Mouse (Mus musculus) heart, postnatal 0 days (tissue): Measurements from ENCODE around the gene Lnx2. TPM values are rescaled to one million over a fixed set of nuclear protein-coding genes. Genes with fewer than 3 reads are reported as not detected.

Source experiments
- ATAC-seq: fragments of 200-750 bp; cut with Nextera tagmentation; 2 replicates; pipeline ENCODE4 v1.8.0; 2017; ENCODE audit warnings: low read depth, moderate number of reproducible peaks, moderate library complexity; ENCODE audit not compliant: insufficient read depth
- DNase-seq: peaks from one replicate; pipeline ENCODE4 v3.0.0-alpha.2; 2016; ENCODE audit warnings: low spot score
- H3K27ac ChIP-seq: fragments of 300-500 bp; sonication (generic); 2 replicates; pipeline ENCODE4 v1.5.1; 2014; ENCODE audit warnings: low read depth, mild to moderate bottlenecking
- H3K27me3 ChIP-seq: fragments of 300-500 bp; sonication (generic); 2 replicates; pipeline ENCODE4 v1.6.1; 2014; ENCODE audit warnings: low read length, mixed read lengths; ENCODE audit not compliant: control insufficient read depth, insufficient read depth
- H3K36me3 ChIP-seq: fragments of 300-500 bp; sonication (generic); replicated peaks from 2 replicates; pipeline ENCODE4 v1.6.1; 2014; ENCODE audit warnings: low read length, mixed read lengths; ENCODE audit not compliant: control insufficient read depth, insufficient read depth
- H3K4me1 ChIP-seq: fragments of 300-500 bp; sonication (generic); 2 replicates; pipeline ENCODE4 v1.6.1; 2014; ENCODE audit warnings: antibody characterized with exemption; ENCODE audit not compliant: control insufficient read depth, insufficient read depth
- H3K4me2 ChIP-seq: fragments of 300-500 bp; sonication (generic); 2 replicates; pipeline ENCODE4 v1.6.1; 2014; ENCODE audit warnings: low read depth, mild to moderate bottlenecking, low read length, moderate library complexity
- H3K4me3 ChIP-seq: fragments of 300-500 bp; sonication (generic); 2 replicates; pipeline ENCODE4 v1.5.1; 2014; ENCODE audit warnings: low read depth, low read length
- H3K9ac ChIP-seq: fragments of 300-500 bp; sonication (generic); replicated peaks from 2 replicates; pipeline ENCODE4 v1.6.1; 2014; ENCODE audit warnings: low read depth, low read length, mixed read lengths
- H3K9me3 ChIP-seq: fragments of 300-500 bp; sonication (generic); replicated peaks from 2 replicates; pipeline ENCODE4 v1.6.1; 2016; ENCODE audit warnings: low read length; ENCODE audit not compliant: control insufficient read depth
- CTCF ChIP-seq: IDR thresholded peaks from 2 replicates; pipeline ENCODE4 v1.5.1; 2016; ENCODE audit warnings: antibody characterized with exemption, control low read depth, low read depth
- EP300 ChIP-seq: IDR thresholded peaks from 2 replicates; pipeline ENCODE4 v1.6.1; 2016; ENCODE audit warnings: antibody characterized with exemption, low read depth
- WGBS: fragments of 180-500 bp; shearing (Covaris S2); extraction: QIAGEN DNeasy Blood & Tissue Kit; methylation state at CpG from one replicate; pipeline ENCODE4 v1.1.7; 2014; 5-methylcytosine and 5-hydroxymethylcytosine counted together
- polyA plus RNA-seq: library from polyadenylated mRNA; unstranded; fragments of >200 nt; fragmentation: Nextera tagmentation; extraction: Ambion mirVana; gene quantifications from 2 replicates; pipeline ENCODE4 v1.2.1, GENCODE M21; 2015
- total RNA-seq: library from RNA; depleted of rRNA; stranded (reverse); fragments of >200 nt; gene quantifications from 2 replicates; pipeline ENCODE4 v1.2.3, GENCODE M21; 2014; ENCODE audit warnings: low replicate concordance

Gene Lnx2
- total and polyA plus RNA-seq, 2 experiments from 2014 or later: 6.5 to 18.0 TPM

GRCm38 (mm10) chr5:147041965-147042937, 34.1 kb downstream of the Lnx2 start:
- Histone ChIP-seq H3K4me1 (peaks cover 19% of the 10 kb centered on the region), H3K27me3 (no peaks in the 10 kb centered on the region), H3K4me3 (no peak overlapping the region), H3K4me2 (no peak overlapping the region), H3K36me3 (peaks cover 32% of the 10 kb centered on the region), H3K27ac (no peak overlapping the region), H3K9ac (no peak overlapping the region), H3K9me3 (no peaks in the 10 kb centered on the region)
- TF ChIP-seq EP300 (no peak), CTCF (no peak)
- no peak for ATAC-seq
- 85% methylated on average over 40 of the region's 40 CpGs for WGBS
- DNase-seq: no peak

GRCm38 (mm10) chr5:147039394-147039793, 37.0 kb downstream of the Lnx2 start:
- no peak overlapping the region for H3K27ac ChIP-seq
- no peak overlapping the region for H3K4me3 ChIP-seq
- ATAC-seq (no peak), DNase-seq (no peak)
- H3K4me2 ChIP-seq: no peak overlapping the region
- H3K9me3 ChIP-seq: no peaks in the 10 kb centered on the region
- H3K27me3 ChIP-seq: no peaks in the 10 kb centered on the region
- TF ChIP-seq EP300: no peak
- no peak for TF ChIP-seq CTCF
- H3K9ac ChIP-seq: no peak overlapping the region
- WGBS: 83% methylated on average over 5 of the region's 5 CpGs
- H3K36me3 ChIP-seq: peaks cover 37% of the 10 kb centered on the region
- peaks cover 30% of the 10 kb centered on the region for H3K4me1 ChIP-seq

GRCm38 (mm10) chr5:147037601-147038000, 38.8 kb downstream of the Lnx2 start:
- no peaks in the 10 kb centered on the region for H3K27me3 ChIP-seq
- no peak overlapping the region for H3K4me2 ChIP-seq
- 44% methylated on average over 3 of the region's 3 CpGs for WGBS
- H3K4me1 ChIP-seq: peaks cover 30% of the 10 kb centered on the region
- H3K9ac ChIP-seq: no peak overlapping the region
- H3K9me3 ChIP-seq: no peaks in the 10 kb centered on the region
- H3K27ac ChIP-seq: peak overlapping the region; percentile 45; the same call in 1 of the 2 replicates
- TF ChIP-seq EP300 (no peak), CTCF (no peak)
- DNase-seq (no peak), ATAC-seq (no peak)
- H3K4me3 ChIP-seq: no peak overlapping the region
- H3K36me3 ChIP-seq: peaks cover 49% of the 10 kb centered on the region

- Histone ChIP-seq H3K27me3 (no peaks in the 10 kb centered on the region), H3K4me2 (peak overlapping the region; percentile 3; the same call in 1 of the 2 replicates), H3K9ac (no peak overlapping the region), H3K4me3 (no peak overlapping the region), H3K4me1 (peaks cover 30% of the 10 kb centered on the region), H3K27ac (peak overlapping the region; percentile 79), H3K36me3 (peaks cover 50% of the 10 kb centered on the region), H3K9me3 (no peaks in the 10 kb centered on the region)
- ATAC-seq (no peak), DNase-seq (no peak)
- 70% methylated on average over 5 of the region's 5 CpGs for WGBS
- TF ChIP-seq CTCF (no peak), EP300 (no peak)
These were observed 39.7 kb downstream of the Lnx2 start for GRCm38 (mm10) chr5:147036661-147037060.

- Histone ChIP-seq H3K4me3 (no peak overlapping the region), H3K9ac (no peak overlapping the region), H3K36me3 (peaks cover 50% of the 10 kb centered on the region), H3K4me2 (peak overlapping the region; percentile 6; the same call in 1 of the 2 replicates), H3K4me1 (peaks cover 30% of the 10 kb centered on the region), H3K27ac (peak overlapping the region; percentile 79), H3K9me3 (no peaks in the 10 kb centered on the region), H3K27me3 (no peaks in the 10 kb centered on the region)
- WGBS: 41% methylated on average over 10 of the region's 10 CpGs
- DNase-seq (no peak), ATAC-seq (peak; percentile 48)
- peak; percentile 87 for TF ChIP-seq EP300
- TF ChIP-seq CTCF: no peak
These were observed 40.4 kb downstream of the Lnx2 start for GRCm38 (mm10) chr5:147036028-147036427.
